Mouse (Mus musculus) bone marrow, adult 2 months (tissue): Measurements from ENCODE around the gene Sord.

Source experiments
- CTCF ChIP-seq: fragments of 200-500 bp; IDR thresholded peaks from 2 replicates; pipeline ENCODE4 v1.5.1; 2011; ENCODE audit warnings: low read length, control low read depth; ENCODE audit not compliant: control insufficient read depth, insufficient read depth
- POLR2A ChIP-seq: fragments of 200-500 bp; IDR thresholded peaks from 2 replicates; pipeline ENCODE4 v1.6.1; 2011; ENCODE audit warnings: low read depth, mild to moderate bottlenecking, control low read depth, low read length, borderline replicate concordance; ENCODE audit not compliant: control insufficient read depth

GRCm38 (mm10) chr2:122299911-122300655, 65.5 kb downstream of the Sord start:
- TF ChIP-seq POLR2A (no peak), CTCF (no peak)
